Mouse (Mus musculus): Measurements from ENCODE around the gene Pank2.
A peak's percentile ranks its signal among the peaks of the same experiment; 100 is the strongest.
"Not testable (repeated sequence)": the region's sequence is repeated elsewhere in the genome, so short reads cannot be mapped to it uniquely, and the experiment has no call there.

Gene Pank2

DNA sequence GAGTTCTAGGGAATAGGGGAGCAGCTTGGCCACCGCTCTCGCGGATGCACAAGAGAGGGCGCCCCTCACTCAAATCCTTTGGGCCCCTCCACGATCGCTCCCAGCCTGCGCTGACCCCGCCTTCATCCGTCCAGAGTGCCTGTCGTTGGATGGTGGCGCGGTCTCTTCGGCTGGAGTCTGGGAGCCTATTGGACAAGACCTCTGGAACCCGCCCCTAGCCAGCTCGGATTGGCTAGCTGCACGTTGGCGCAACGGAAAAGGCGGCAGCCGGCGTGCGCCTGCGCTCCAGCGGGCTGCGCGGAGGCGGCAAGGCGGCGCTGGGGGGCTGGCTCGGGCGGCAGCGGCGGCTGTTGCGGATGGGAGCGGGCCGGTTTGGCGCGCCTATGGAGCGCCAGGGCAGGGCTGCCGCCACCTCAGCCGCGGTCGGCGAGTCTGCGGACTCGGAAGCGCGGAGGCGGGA lies at the start of gene Pank2:
Pank2 (plus strand) TSS at position 283 of the 460 bp plus-strand sequence.
- peak; percentile 98 for DNase-seq (ENCODE audit: low read depth, low spot score)

DNA sequence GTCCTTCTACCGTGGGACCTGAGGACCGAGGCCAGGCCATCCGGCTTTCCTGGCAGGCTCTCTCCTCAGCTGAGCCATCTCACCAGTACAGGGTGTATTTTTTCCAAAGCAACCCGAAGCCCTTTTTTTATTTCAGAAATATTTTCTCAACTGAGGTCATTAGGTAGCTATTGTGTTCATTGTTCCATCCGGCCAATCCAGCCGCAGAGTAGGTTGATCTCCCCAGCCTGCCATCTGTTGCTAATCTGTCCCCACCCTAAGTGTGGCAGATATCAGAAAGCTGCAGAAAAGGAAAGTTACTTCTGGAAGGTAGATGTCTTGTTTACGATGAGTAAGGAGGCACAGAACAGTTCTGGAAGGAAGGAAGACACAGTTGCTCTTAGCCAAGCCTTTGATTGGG lies 48.5 kb upstream of the Pank2 start:
- no peak for DNase-seq (ENCODE audit: low read depth, low spot score)

DNA sequence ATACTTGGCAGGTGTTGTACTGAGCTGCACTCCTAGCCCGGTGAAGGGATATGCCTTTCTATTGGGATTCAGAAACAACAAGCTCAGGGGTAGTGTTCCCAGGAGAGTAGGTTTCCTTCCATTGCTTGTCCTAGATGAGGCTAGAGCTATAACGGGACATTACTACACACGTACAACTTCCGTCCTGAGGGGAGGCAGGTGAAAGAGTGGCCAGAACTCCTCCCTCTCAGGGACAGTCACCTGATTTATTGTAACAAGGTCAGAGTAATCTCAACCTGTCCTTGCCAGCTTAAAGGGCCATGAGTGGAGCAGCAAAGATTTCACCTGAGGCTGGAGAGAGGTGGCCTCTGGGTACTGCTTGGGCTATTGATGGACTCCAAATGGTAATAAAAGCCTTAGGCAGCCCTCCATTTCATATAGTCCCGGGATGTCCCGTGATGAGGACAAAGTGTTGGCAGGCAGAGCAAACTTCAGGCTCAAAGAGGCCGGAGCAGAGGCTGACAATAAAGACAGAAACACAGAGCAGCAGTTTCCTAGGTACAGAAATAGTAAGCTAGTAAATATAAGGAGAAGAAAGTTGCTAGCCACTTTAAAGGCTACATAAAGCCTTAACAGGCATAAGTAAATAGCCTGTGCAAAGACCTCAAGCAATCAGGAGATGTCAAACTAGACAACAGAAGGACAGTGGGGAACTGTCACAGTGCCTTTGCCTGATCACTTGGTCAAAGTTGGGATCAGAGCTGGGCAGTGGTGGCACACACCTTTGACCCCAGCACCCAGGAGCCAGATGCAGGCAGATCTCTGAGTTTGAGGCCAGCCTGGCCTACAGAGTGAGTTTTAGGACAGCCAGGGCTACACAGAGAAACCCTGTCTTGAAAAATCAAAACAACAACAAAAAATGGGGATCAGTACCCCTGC lies 46.1 kb upstream of the Pank2 start:
- DNase-seq (ENCODE audit: low read depth, low spot score): no peak

DNA sequence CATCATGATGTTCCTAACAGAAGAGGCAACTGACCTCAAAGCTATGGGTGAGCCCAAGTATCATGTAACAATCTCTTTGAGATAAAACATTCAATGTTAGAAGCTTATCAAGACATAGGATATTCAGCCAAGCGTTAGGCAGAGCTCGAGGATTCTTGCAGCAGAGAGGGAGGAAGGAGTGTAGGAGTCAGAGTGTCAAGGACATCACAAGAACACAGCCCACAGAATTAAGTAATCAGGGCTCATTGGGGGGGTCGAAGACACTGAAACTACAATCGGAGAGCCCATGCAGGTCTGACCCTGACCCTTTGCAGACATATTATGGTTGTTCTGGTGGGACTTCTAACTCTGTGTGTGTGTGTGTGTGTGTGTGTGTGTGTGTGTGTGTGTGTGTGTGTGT lies 42.3 kb upstream of the Pank2 start:
- no peak for DNase-seq (ENCODE audit: low read depth, low spot score)

DNA sequence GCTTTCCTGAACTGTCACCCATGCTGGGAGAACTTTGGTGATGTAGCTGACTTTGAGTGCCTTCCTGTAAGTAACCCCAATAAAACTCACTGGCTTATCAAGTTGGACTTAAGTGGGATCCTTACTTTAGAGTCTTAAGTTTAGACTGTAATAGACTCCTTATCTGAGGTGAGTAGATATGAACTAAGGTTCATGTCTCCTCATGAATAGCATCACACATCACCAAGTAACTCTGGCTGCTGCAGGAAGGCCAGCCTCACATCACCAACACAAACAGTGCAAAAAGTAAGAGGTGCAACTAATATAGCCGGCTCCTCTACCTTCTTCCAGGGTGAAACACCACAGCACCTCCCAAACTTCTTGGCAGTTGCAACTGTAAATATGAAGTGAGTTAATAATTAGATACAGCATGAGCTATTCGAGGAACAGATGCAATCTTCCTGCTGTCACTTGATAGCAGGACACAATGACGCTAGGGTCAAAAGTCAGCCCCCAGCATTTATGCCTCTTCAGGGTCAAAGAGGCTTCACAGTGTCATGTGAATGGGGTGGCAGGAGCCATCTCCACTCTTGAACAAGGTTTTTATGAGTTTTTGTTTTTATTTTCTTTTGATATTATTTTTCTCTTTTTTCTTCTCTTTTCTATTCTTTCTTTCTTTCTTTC lies 40.3 kb upstream of the Pank2 start:
- DNase-seq (ENCODE audit: low read depth, low spot score): no peak

DNA sequence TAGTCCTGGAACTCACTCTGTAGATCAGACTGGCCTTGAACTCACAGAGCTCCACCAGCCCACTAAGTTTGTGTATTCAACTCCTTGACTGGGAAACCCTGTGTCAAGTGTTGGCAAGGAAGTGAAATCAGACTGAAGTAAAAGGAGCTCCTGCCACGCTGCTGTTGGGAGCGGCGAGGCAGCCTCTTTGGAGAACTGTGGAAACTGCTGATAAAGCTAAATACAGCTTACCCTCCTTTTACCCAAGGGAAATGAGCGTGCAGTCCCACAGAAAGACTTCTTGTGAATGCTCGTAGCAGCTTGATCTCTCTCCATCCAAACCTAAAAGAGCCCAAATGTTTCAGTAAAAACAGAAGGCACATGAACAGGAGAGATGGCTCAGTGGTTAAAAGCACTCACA lies 39.7 kb upstream of the Pank2 start:
- no peak for DNase-seq (ENCODE audit: low read depth, low spot score)

DNA sequence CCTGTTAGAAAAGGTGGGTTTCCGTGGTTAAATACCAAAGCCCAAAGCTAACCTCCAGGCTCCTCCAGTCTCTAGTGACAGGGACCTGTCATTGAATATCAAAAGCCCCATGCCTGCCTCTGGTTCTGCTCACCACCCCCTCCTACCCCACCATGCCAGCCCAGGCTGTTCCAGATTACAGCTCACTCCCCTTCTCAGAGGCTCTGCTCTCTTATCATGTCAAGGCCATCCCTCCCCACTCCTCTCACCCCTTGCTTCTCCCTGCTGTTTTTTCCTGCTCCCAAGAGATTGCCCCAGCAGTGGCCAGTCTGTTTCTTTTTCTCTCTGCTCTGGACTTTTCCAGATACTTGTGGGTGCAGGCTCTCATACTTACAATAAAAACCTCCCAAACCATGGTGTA lies 38.7 kb upstream of the Pank2 start:
- no peak for DNase-seq (ENCODE audit: low read depth, low spot score)

DNA sequence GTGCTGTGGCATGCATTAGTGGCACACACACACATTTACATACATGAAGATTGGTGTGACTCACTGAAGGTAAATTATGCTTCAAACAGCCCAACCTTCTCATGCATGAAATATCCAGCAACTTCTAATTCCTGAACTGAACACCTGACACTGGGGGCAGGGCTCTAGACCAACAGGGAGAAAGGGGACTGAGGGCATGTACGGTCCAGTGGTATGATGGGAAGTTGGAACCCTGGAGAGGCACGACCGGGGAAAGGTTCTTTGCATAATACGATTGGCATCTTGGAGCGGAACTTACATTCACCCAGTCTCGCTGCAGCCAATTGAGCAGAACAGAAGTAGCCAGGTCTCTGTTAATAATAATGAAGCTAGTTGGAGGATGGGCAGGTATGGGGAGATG lies 37.1 kb upstream of the Pank2 start:
- DNase-seq (ENCODE audit: low read depth, low spot score): no peak

DNA sequence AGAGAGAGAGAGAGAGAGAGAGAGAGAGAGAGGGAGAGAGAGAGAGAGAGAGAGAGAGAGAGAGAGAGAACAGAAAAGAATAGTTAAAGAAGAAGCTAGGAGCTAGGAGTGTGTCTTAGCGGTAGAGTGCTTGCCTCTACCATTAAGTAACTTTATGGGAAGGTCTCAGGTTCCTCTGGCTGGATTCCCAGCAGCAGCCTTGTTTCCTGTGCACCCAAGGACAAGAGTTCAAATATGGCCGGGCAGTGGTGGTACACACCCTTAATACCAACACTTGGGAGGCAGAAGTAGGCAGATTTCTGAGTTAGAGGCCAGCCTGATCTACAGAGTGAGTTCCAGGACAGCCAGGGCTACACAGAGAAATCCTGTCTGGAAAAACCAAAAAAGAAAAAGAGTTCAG lies 35.6 kb upstream of the Pank2 start:
- not testable (repeated sequence) for DNase-seq (ENCODE audit: low read depth, low spot score)

DNA sequence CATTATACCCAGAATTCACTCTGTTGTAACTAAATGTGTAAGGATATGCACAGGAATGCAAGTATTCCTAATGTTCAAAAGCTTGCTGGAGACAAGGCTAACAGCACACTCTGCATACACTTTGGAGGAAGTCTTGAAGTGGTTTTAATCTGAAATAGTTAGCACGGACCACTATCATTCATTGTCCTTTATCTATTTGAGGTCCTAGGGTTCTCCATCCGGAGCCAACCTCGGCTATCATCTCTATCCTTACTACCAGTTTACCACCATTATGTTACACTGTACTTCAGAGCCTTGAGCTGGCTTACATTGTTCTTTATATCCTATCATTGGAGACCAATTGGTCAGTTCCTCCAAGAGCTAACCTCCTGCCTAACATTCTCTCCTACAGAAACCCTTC lies 35.1 kb upstream of the Pank2 start:
- no peak for DNase-seq (ENCODE audit: low read depth, low spot score)

DNA sequence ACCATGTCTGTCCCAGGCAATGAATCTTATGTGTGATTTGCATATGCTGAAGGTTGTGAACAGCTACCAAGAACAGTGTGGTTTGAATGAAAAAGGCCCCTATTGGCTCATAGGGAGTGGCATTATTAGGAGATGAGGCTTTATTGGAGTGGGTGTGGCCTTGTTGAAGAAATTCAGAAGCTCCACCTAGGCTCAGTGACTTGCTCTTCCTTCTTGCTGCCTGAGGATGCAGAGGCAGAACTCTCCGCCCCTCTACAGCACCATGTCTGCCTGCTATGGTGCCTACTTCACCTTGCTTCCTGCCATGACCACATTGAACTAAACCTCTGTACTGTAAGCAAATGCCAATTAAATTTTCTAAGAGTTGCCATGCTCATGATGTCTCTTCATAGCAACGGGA lies 29.7 kb upstream of the Pank2 start:
- DNase-seq (ENCODE audit: low read depth, low spot score): no peak

DNA sequence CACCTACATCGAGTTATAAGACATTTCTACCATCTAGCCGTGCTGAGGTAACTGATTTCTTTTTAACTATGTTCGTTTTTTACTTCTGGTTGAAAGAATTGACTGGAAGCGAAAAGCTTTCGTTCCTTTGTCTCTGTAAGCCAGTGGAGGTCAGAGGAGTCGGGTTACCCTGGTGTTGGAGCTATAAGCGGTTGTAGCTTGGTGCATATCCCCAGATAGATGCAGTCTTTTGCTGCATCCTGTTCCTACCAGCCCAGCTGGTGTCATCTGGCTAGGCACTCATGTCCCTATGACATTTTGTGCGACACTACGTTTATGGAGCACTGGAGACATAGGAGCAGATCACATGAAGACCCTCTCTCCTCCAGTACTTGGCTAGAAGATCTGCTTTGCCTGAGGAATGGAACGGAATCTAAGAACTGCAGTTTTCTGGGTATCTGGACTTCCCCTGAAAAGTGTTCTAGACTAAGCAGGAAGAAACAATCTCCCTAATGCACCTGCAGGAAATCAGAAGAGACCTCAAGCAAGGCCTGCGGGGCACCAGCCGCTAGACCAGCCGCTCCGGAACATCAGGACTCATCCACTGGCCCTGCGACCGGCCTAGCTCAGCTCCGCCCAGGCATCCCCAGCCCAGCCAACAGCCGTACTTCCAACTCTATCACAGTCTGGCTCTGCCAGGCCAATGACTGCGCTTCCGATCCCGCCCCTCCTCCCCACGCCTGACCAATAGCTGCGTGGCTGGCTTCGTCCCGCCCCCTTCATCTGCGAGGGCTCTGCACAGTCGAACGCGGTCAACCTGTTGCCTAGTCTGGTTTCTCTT lies 28.8 kb upstream of the Pank2 start, which contains the start of gene Mavs:
Mavs (plus strand) TSS at position 757 of the 820 bp plus-strand sequence.
- DNase-seq (ENCODE audit: low read depth, low spot score): peak; percentile 94

DNA sequence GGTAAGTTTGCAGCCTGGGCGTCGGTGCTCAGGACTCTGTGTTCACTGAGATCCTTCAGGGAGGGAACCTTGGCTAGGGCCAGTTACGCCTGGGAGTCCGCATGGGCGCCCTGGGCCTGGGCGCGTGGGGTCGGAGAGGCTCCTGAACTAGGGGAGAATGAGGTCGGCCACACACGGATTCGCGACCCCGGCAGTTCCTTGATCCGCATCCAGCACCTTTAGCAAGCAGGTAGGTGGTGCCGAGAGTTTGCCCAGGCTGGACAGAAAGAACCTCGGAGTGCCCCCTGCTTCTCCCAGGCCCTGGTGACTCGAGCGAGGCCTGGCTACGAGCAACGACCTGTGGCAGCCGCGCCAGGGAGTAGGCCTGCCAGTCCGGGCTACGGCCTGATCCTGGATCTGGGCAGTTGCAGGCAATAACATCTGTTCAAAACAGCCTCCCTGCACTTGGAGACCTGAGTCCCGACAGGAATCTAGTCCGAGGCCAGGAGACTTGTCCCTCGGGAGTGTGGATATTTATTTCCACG lies 28.1 kb upstream of the Pank2 start:
- no peak for DNase-seq (ENCODE audit: low read depth, low spot score)

DNA sequence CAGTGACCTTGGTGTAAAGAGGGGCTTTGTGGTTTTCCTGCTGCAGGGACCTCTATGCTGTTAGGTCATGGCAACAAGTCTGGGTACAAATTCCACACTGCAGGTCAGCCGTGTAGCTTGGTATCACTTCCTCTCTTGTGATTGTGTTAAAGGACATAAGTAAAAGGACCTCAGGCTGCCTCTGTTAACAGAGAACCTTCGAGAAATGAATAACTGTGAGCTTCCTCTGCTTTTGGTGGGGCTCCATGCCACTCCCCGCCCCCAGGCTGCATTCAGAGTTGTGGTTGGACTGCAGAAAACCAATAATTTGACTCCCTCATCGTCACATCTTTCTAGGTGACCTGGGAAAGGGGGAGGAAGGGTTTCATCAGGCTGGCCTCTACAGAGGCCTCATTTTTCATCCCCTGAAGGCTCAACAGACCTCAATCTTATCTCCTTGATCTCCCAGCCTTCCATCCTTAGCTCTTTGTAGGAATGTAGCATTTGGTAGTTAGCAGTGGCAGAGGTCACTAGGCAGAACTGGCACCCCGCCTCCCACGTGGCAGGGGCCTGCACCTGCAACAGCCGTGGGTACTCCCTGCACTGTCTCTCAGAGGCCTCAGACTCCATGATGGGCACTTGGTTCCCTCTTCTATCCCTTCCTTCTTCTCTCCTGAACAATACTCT lies 27.2 kb upstream of the Pank2 start:
- DNase-seq (ENCODE audit: low read depth, low spot score): no peak

DNA sequence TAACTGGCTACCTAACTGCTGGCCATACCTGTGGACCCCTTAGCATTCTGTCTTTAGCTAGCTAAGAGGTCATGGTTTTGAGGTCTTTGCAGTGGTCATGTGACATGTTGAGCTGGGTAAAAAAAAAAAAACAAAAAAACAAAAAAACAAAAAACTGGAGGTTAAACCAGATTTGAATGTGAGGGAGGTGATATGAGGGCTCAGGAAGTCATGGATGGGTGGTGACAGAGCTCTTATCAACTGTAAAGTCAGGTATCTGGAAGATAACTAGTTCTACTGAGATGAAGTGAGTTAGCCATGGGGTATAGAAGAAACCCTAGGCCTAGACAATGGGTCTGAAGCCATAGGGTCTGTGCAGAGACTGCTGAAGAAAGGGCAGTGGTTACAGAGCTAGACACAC lies 20.1 kb upstream of the Pank2 start:
- DNase-seq (ENCODE audit: low read depth, low spot score): no peak

DNA sequence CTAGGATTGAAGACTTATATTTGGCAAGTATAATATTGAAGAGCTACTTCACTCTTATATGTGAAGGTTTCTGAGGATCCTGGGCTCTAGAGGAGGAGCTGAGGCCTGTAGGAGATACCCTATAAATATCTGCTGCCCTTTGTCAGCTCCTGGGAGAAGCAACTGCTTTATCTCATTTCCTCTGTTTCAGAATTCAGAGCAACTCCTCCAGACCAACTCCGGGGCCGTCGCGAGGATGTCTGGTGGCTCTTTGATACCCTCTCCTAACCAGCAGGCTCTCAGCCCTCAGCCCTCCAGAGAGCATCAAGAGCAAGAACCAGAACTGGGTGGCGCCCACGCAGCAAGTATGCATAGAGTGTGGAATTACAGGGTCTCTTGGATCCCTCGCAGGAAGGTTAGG lies 19.4 kb upstream of the Pank2 start:
- no peak for DNase-seq (ENCODE audit: low read depth, low spot score)

DNA sequence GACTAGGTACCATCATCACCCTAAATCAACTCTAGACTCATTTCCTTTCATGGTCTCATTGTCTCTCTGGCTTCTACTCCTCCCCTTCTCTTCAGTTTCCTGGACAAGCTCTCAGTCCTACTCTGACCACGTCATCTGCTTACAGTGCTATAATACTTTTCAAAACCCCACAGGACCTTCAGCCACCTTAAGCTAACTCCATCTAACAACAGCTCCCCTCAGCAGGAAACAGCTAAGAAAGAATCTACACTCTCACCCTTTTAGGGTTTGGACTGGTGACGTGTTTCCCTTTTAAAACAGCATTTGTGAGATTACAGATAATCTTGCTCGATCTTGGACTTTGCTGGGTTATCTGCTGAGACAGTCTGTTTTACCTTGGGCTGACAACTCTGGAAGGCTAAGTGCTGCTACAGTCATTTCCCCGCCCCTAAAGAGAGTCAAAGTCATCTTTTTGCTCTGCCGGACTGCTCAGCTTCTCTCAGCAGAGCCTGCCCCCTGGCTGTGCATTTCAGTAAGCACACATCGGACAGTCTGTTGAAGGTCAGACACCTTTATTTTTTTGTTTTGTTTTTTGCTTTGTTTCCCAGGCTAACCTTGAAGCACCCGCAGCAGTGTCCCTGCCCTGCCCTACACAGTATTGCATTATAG lies 8.5 kb upstream of the Pank2 start:
- DNase-seq (ENCODE audit: low read depth, low spot score): peak; percentile 57

DNA sequence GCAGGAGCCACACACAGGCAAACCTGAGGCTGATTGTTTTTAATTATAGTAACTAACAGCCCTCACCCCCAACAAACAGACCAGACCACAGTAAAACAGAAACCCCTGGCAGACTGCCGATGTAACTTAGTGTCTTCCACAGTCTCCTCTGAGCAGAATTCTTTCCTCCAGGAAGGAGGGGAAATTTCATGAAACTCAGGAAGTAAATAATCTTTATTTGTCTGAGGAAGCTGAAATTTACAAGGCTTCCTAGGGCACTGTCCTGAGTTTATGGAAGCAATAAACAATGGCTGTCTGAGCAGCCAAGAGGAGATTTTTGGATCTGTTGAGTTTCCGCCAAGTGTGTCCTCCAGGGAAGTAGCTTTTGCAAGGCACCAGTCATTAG lies 8.0 kb upstream of the Pank2 start:
- no peak for DNase-seq (ENCODE audit: low read depth, low spot score)

DNA sequence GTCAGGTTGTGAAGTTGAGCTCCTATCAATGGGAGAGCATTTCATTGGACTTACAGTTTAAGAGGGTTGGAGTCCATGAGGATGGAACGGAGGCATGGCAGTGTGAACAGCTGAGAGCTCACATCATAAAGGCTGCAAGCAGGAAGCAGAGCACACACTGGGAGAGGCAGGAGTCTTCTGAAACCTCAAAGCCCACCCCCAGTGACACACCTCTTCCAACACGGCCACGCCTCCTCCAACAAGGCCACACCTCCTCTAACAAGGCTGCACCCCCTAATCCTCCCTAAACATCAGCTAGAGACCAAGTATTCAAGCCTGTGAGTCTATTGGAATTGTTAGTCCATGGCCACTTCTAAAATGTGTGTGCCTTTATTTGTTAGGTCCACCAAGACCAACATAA lies 6.6 kb upstream of the Pank2 start:
- DNase-seq (ENCODE audit: low read depth, low spot score): no peak

DNA sequence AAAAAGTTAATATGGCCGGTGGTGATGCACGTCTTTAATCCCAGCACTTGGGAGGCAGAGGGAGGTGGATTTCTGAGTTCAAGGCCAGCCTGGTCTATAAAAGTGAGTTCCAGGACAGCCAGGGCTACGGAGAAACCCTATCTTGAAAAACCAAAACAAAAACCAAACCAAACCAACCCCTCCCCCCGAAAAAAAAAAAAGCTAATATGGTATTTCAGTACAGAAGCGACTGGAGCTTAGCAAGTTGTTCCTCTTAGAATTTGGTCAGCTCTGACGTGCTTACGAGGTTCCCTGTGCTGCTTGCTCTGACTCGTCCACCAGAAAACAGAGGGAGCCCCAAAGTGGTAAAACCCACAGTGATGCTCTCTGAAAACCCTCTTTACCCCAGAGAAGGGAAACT lies 3.6 kb upstream of the Pank2 start:
- DNase-seq (ENCODE audit: low read depth, low spot score): no peak
